Mouse (Mus musculus): Measurements from ENCODE around the gene Dedd. TPM values are rescaled to one million over a fixed set of nuclear protein-coding genes. Genes with fewer than 3 reads are reported as not detected.

The Dedd gene
- polyA plus RNA-seq, 2 experiments: 50.9 to 72.5 TPM

- peak overlapping the region; percentile 62 for H3K4me3 ChIP-seq (replicated peaks; ENCODE audit: low read length)
- 32% methylated on average over 9 of the region's 9 CpGs for WGBS
- TF ChIP-seq POLR2A (IDR thresholded peaks at IDR 0.05; ENCODE audit: borderline replicate concordance, extremely low read depth, insufficient read depth, insufficient read length): no peak
- peak; percentile 40 for DNase-seq (ENCODE audit: low spot score)
- H3K27me3 ChIP-seq (ENCODE audit: control insufficient read depth, insufficient read depth, low read length): no peaks in the 10 kb centered on the region
- H3K4me1 ChIP-seq (ENCODE audit: control insufficient read depth, insufficient read depth, low read length): peaks cover 20% of the 10 kb centered on the region
- no peaks in the 10 kb centered on the region for H3K9me3 ChIP-seq (ENCODE audit: control insufficient read depth, low read length)
- ATAC-seq (ENCODE audit: low FRiP score, low read depth): no peak
- H3K36me3 ChIP-seq (ENCODE audit: control insufficient read depth, insufficient read depth, low read length): no peaks in the 10 kb centered on the region
- peak overlapping the region; percentile 99 for H3K27ac ChIP-seq (replicated peaks; ENCODE audit: low read depth, low read length)
- peak overlapping the region; percentile 94 for H3K4me2 ChIP-seq (replicated peaks; ENCODE audit: low read depth, low read length, severe bottlenecking)
- H3K9ac ChIP-seq (ENCODE audit: low read depth, low read length, severe bottlenecking): peak overlapping the region; percentile 94
These were observed 701 bp upstream of the Dedd start for GRCm38 (mm10) chr1:171328244-171328643.

- Histone ChIP-seq H3K4me3 (replicated peaks; ENCODE audit: low read length) (peak overlapping the region; percentile 62), H3K27me3 (ENCODE audit: control insufficient read depth, insufficient read depth, low read length) (no peaks in the 10 kb centered on the region), H3K36me3 (ENCODE audit: control insufficient read depth, insufficient read depth, low read length) (peaks cover 4% of the 10 kb centered on the region; the same call in 1 of the 2 replicates), H3K9ac (ENCODE audit: low read depth, low read length, severe bottlenecking) (peak overlapping the region; percentile 94), H3K4me1 (ENCODE audit: control insufficient read depth, insufficient read depth, low read length) (peaks cover 20% of the 10 kb centered on the region), H3K27ac (replicated peaks; ENCODE audit: low read depth, low read length) (peak overlapping the region; percentile 99), H3K4me2 (replicated peaks; ENCODE audit: low read depth, low read length, severe bottlenecking) (peak overlapping the region; percentile 94), H3K9me3 (ENCODE audit: control insufficient read depth, low read length) (no peaks in the 10 kb centered on the region)
- ATAC-seq (ENCODE audit: low FRiP score, low read depth) (peak; percentile 92), DNase-seq (ENCODE audit: low spot score) (peak; percentile 83)
- WGBS: 2% methylated on average over 45 of the region's 61 CpGs
- TF ChIP-seq POLR2A (IDR thresholded peaks at IDR 0.05; ENCODE audit: borderline replicate concordance, extremely low read depth, insufficient read depth, insufficient read length): peak; percentile 35; the same call in 1 of the 2 replicates
These were observed 679 bp downstream of the Dedd start for GRCm38 (mm10) chr1:171329433-171330215.

- peak; percentile 41 for DNase-seq (ENCODE audit: low spot score)
- Histone ChIP-seq H3K4me3 (replicated peaks; ENCODE audit: low read length) (peak overlapping the region; percentile 62), H3K36me3 (ENCODE audit: control insufficient read depth, insufficient read depth, low read length) (peaks cover 7% of the 10 kb centered on the region; the same call in 1 of the 2 replicates), H3K4me1 (ENCODE audit: control insufficient read depth, insufficient read depth, low read length) (peaks cover 20% of the 10 kb centered on the region), H3K9ac (ENCODE audit: low read depth, low read length, severe bottlenecking) (peak overlapping the region; percentile 94), H3K27me3 (ENCODE audit: control insufficient read depth, insufficient read depth, low read length) (no peaks in the 10 kb centered on the region), H3K9me3 (ENCODE audit: control insufficient read depth, low read length) (no peaks in the 10 kb centered on the region), H3K27ac (replicated peaks; ENCODE audit: low read depth, low read length) (peak overlapping the region; percentile 99), H3K4me2 (replicated peaks; ENCODE audit: low read depth, low read length, severe bottlenecking) (peak overlapping the region; percentile 94)
- no peak; the same call in 1 of the 2 replicates for ATAC-seq (ENCODE audit: low FRiP score, low read depth)
- WGBS: 0% methylated on average over 4 of the region's 4 CpGs
- no peak for TF ChIP-seq POLR2A (IDR thresholded peaks at IDR 0.05; ENCODE audit: borderline replicate concordance, extremely low read depth, insufficient read depth, insufficient read length)
These were observed 1.2 kb downstream of the Dedd start for GRCm38 (mm10) chr1:171330216-171330560.

GRCm38 (mm10) chr1:171342262-171343207, 13.6 kb downstream of the Dedd start:
- Histone ChIP-seq H3K9ac (ENCODE audit: low read depth, low read length, severe bottlenecking) (no peak overlapping the region), H3K27ac (replicated peaks; ENCODE audit: low read depth, low read length) (no peak overlapping the region), H3K4me3 (replicated peaks; ENCODE audit: low read length) (no peak overlapping the region), H3K9me3 (ENCODE audit: control insufficient read depth, low read length) (no peaks in the 10 kb centered on the region), H3K4me2 (replicated peaks; ENCODE audit: low read depth, low read length, severe bottlenecking) (no peak overlapping the region), H3K4me1 (ENCODE audit: control insufficient read depth, insufficient read depth, low read length) (0 out of 2 replicates have a peak, but pooled peaks cover 8% of the 10 kb centered on the region), H3K36me3 (ENCODE audit: control insufficient read depth, insufficient read depth, low read length) (peaks cover 63% of the 10 kb centered on the region), H3K27me3 (ENCODE audit: control insufficient read depth, insufficient read depth, low read length) (no peaks in the 10 kb centered on the region)
- DNase-seq (ENCODE audit: low spot score) (no peak), ATAC-seq (ENCODE audit: low FRiP score, low read depth) (no peak)
- WGBS: 94% methylated on average over 16 of the region's 16 CpGs
- no peak for TF ChIP-seq POLR2A (IDR thresholded peaks at IDR 0.05; ENCODE audit: borderline replicate concordance, extremely low read depth, insufficient read depth, insufficient read length)

All from limb, embryonic 14.5 days (tissue).